Mouse (Mus musculus) bone marrow, adult 2 months (tissue): ENCODE results near the gene Slc25a33.

Experiments
- CTCF ChIP-seq: fragments of 200-500 bp; IDR thresholded peaks from 2 replicates; pipeline ENCODE4 v1.5.1; 2011; ENCODE audit warnings: low read length, control low read depth; ENCODE audit not compliant: control insufficient read depth, insufficient read depth
- POLR2A ChIP-seq: fragments of 200-500 bp; IDR thresholded peaks from 2 replicates; pipeline ENCODE4 v1.6.1; 2011; ENCODE audit warnings: low read depth, mild to moderate bottlenecking, control low read depth, low read length, borderline replicate concordance; ENCODE audit not compliant: control insufficient read depth

GRCm38 (mm10) chr4:149791470-149791869 lies 17.4 kb upstream of the Slc25a33 start:
- TF ChIP-seq POLR2A (no peak), CTCF (no peak)
